Mouse (Mus musculus) heart, adult 8-10 months (tissue): ENCODE results near the gene Pkn1. TPM values are rescaled to one million over a fixed set of nuclear protein-coding genes. Genes with fewer than 3 reads are reported as not detected.

Experiments used
- DNase-seq: peaks from one replicate; pipeline ENCODE4 v3.0.0; 2022; ENCODE audit warnings: low spot score
- total RNA-seq, 4 experiments: library from RNA; stranded (reverse); gene quantifications; 2 replicates each; pipeline ENCODE4 v1.2.4; 2022

Gene Pkn1
- total RNA-seq, 4 experiments from 2014 or later = 44.0 to 47.6 (median 46.6) TPM

- DNase-seq = peak; percentile 40
Measured at GRCm38 (mm10) chr8:83693609-83694236, 5.3 kb downstream of the Pkn1 start.

- no peak for DNase-seq
Measured at GRCm38 (mm10) chr8:83689264-83689663, 9.7 kb downstream of the Pkn1 start.

- no peak for DNase-seq
Measured at GRCm38 (mm10) chr8:83684517-83684916, 14.5 kb downstream of the Pkn1 start.

- no peak for DNase-seq
Measured at GRCm38 (mm10) chr8:83681099-83681498, 17.9 kb downstream of the Pkn1 start.

GRCm38 (mm10) chr8:83680603-83681002, 18.4 kb downstream of the Pkn1 start:
- DNase-seq = no peak

GRCm38 (mm10) chr8:83679866-83680265, 19.1 kb downstream of the Pkn1 start:
- DNase-seq = no peak

GRCm38 (mm10) chr8:83674497-83674896, 24.5 kb downstream of the Pkn1 start:
- no peak for DNase-seq

- DNase-seq = no peak
Measured at GRCm38 (mm10) chr8:83672936-83673335, 26.0 kb downstream of the Pkn1 start.

GRCm38 (mm10) chr8:83669013-83669412, 30.0 kb downstream of the Pkn1 start:
- DNase-seq = no peak

GRCm38 (mm10) chr8:83668010-83668916, 30.7 kb downstream of the Pkn1 start:
- DNase-seq = no peak

- no peak for DNase-seq
Measured at GRCm38 (mm10) chr8:83667526-83667925, 31.5 kb downstream of the Pkn1 start.

- no peak for DNase-seq
Measured at GRCm38 (mm10) chr8:83666866-83667234, 32.1 kb downstream of the Pkn1 start.

- DNase-seq = peak; percentile 58
Measured at GRCm38 (mm10) chr8:83665969-83666865, 32.8 kb downstream of the Pkn1 start, which contains the start of gene Ptger1. Ptger1 (plus strand) TSS chr8:83666678.

GRCm38 (mm10) chr8:83664931-83665625, 33.9 kb downstream of the Pkn1 start:
- no peak for DNase-seq

- DNase-seq = no peak
Measured at GRCm38 (mm10) chr8:83664096-83664495, 34.9 kb downstream of the Pkn1 start.

GRCm38 (mm10) chr8:83662421-83662826, 36.6 kb downstream of the Pkn1 start:
- peak; percentile 92 for DNase-seq

- DNase-seq = no peak
Measured at GRCm38 (mm10) chr8:83660995-83661680, 37.8 kb downstream of the Pkn1 start.

GRCm38 (mm10) chr8:83660545-83660944, 38.4 kb downstream of the Pkn1 start:
- DNase-seq = no peak

GRCm38 (mm10) chr8:83656484-83657246, 42.3 kb downstream of the Pkn1 start:
- DNase-seq = no peak

GRCm38 (mm10) chr8:83656043-83656442, 42.9 kb downstream of the Pkn1 start:
- no peak for DNase-seq
